Mouse (Mus musculus) myocyte (in vitro differentiated cells): ENCODE measurements around the gene Sdk1.

Experiments
- CEBPB ChIP-seq: IDR thresholded peaks from 2 replicates; pipeline ENCODE4 v1.6.1; 2011; ENCODE audit warnings: mild to moderate bottlenecking, moderate library complexity; ENCODE audit not compliant: poor library complexity, insufficient read depth, severe bottlenecking
- E2F4 ChIP-seq: IDR thresholded peaks from one replicate; pipeline ENCODE4 v1.6.1; 2011; ENCODE audit warnings: mild to moderate bottlenecking, control low read depth, moderate library complexity; ENCODE audit not compliant: insufficient read depth
- MAX ChIP-seq: IDR thresholded peaks from one replicate; pipeline ENCODE4 v1.6.1; 2011; ENCODE audit warnings: low read depth, mild to moderate bottlenecking, control low read depth
- MYOD1 ChIP-seq, 3 experiments: IDR thresholded peaks; one replicate each; pipeline ENCODE4 v1.6.1; 2011; ENCODE audit warnings: control low read depth in 2 of 3, low read depth in 2 of 3, mild to moderate bottlenecking in 2 of 3, moderate library complexity in 1 of 3; ENCODE audit not compliant: insufficient read length in 2 of 3, control insufficient read depth in 1 of 3
- MYOG ChIP-seq, 3 experiments: IDR thresholded peaks; one replicate each; pipeline ENCODE4 v1.6.1; 2011; ENCODE audit warnings: control low read depth in 2 of 3, low read depth in 2 of 3, mild to moderate bottlenecking in 2 of 3; ENCODE audit not compliant: insufficient read length in 2 of 3, control insufficient read depth in 1 of 3, insufficient read depth in 1 of 3
- POLR2A ChIP-seq: IDR thresholded peaks from one replicate; pipeline ENCODE4 v1.6.1; 2011; ENCODE audit warnings: low read depth, mild to moderate bottlenecking, control low read depth, moderate library complexity; ENCODE audit not compliant: insufficient read length
- POLR2AphosphoS2 ChIP-seq: IDR thresholded peaks from one replicate; pipeline ENCODE4 v1.6.1; 2011; ENCODE audit warnings: low read depth, control low read depth; ENCODE audit not compliant: insufficient read length
- REST ChIP-seq: IDR thresholded peaks from one replicate; pipeline ENCODE4 v1.6.1; 2011; ENCODE audit warnings: mild to moderate bottlenecking, control low read depth, moderate library complexity; ENCODE audit not compliant: insufficient read depth, insufficient read length
- SRF ChIP-seq: IDR thresholded peaks from one replicate; pipeline ENCODE4 v1.6.1; 2011; ENCODE audit warnings: low read depth; ENCODE audit not compliant: control insufficient read depth, insufficient read length
- TCF12 ChIP-seq: IDR thresholded peaks from one replicate; pipeline ENCODE4 v1.6.1; 2011; ENCODE audit warnings: mild to moderate bottlenecking, control low read depth; ENCODE audit not compliant: poor library complexity, insufficient read depth, severe bottlenecking
- TCF3 ChIP-seq: IDR thresholded peaks from one replicate; pipeline ENCODE4 v1.6.1; 2011; ENCODE audit warnings: low read depth, control low read depth; ENCODE audit not compliant: insufficient read length
- USF1 ChIP-seq: IDR thresholded peaks from one replicate; pipeline ENCODE4 v1.6.1; 2011; ENCODE audit warnings: low read depth, mild to moderate bottlenecking, control low read depth, moderate library complexity

DNA sequence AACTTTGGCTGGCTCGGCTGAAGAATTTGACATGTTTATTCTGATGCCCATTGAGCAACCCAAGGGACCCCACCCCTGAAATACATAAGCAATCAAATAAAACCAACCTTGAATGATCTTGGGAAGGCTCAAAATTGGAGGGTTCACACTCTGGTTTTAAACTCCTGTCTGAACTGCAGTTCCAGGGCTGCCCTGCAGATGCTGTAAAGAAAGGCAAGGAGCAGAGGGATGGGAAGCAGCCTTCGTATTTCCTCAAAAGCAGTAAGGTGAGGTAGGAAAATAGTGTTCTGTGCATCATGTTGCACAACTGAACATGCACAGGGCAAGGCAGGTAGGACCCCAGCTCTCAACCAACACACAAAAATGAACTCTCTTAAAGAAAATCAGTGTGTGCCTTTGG is 222.1 kb downstream of the Sdk1 start:
- no peak for TF ChIP-seq POLR2A
- TF ChIP-seq REST: no peak
- TF ChIP-seq E2F4: no peak
- no peak for TF ChIP-seq POLR2AphosphoS2
- TF ChIP-seq MYOD1 (IDR thresholded peaks at IDR 0.05; ENCODE audit: control insufficient read depth in 1 of 3, insufficient read length in 2 of 3, low read depth in 2 of 3): no peak
- no peak for TF ChIP-seq MAX
- no peak for TF ChIP-seq USF1
- no peak for TF ChIP-seq SRF
- no peak for TF ChIP-seq CEBPB
- TF ChIP-seq TCF12: no peak
- TF ChIP-seq MYOG (IDR thresholded peaks at IDR 0.05; ENCODE audit: control insufficient read depth in 1 of 3, insufficient read depth in 1 of 3, insufficient read length in 2 of 3, low read depth in 2 of 3): no peak
- no peak for TF ChIP-seq TCF3
